Mouse (Mus musculus) midbrain, embryonic 14.5 days (tissue): ENCODE results near the gene Srebf1. TPM values are rescaled to one million over a fixed set of nuclear protein-coding genes. Genes with fewer than 3 reads are reported as not detected.

Experiments used
- ATAC-seq: fragments of 200-750 bp; cut with Nextera tagmentation; 2 replicates; pipeline ENCODE4 v1.8.0; 2017; ENCODE audit warnings: moderate number of reproducible peaks, moderate library complexity; ENCODE audit not compliant: low FRiP score, low TSS enrichment
- DNase-seq: peaks from one replicate; pipeline ENCODE4 v3.0.0-alpha.2; 2015
- H3K27ac ChIP-seq: fragments of 300-500 bp; sonication (generic); replicated peaks from 2 replicates; pipeline ENCODE4 v1.5.1; 2014; ENCODE audit warnings: mild to moderate bottlenecking, low read depth, low read length, moderate library complexity
- H3K27me3 ChIP-seq: fragments of 300-500 bp; sonication (generic); 2 replicates; pipeline ENCODE4 v1.6.1; 2014; ENCODE audit warnings: low read length, control low read depth, mixed read lengths; ENCODE audit not compliant: control insufficient read depth, insufficient read depth
- H3K36me3 ChIP-seq: fragments of 300-500 bp; sonication (generic); 2 replicates; pipeline ENCODE4 v1.6.1; 2014; ENCODE audit warnings: low read length, control low read depth; ENCODE audit not compliant: control insufficient read depth, insufficient read depth
- H3K4me1 ChIP-seq: fragments of 300-500 bp; sonication (generic); 2 replicates; pipeline ENCODE4 v1.6.1; 2014; ENCODE audit warnings: mild to moderate bottlenecking, antibody characterized with exemption, low read length, control low read depth; ENCODE audit not compliant: control insufficient read depth, insufficient read depth
- H3K4me2 ChIP-seq: fragments of 300-500 bp; sonication (generic); 2 replicates; pipeline ENCODE4 v1.6.1; 2014; ENCODE audit warnings: mild to moderate bottlenecking, low read length, moderate library complexity
- H3K4me3 ChIP-seq: fragments of 300-500 bp; sonication (generic); replicated peaks from 2 replicates; pipeline ENCODE4 v1.5.1; 2014; ENCODE audit warnings: low read depth, low read length
- H3K9ac ChIP-seq: fragments of 300-500 bp; sonication (generic); replicated peaks from 2 replicates; pipeline ENCODE4 v1.6.1; 2014; ENCODE audit warnings: mild to moderate bottlenecking, low read length, moderate library complexity
- H3K9me3 ChIP-seq: fragments of 300-500 bp; sonication (generic); 2 replicates; pipeline ENCODE4 v1.6.1; 2016; ENCODE audit warnings: low read length, control low read depth, mixed read lengths; ENCODE audit not compliant: control insufficient read depth
- WGBS: fragments of 180-500 bp; shearing (Covaris S2); extraction: QIAGEN DNeasy Blood & Tissue Kit; methylation state at CpG from one replicate; pipeline ENCODE4 v1.1.7; 2014; 5-methylcytosine and 5-hydroxymethylcytosine counted together
- polyA plus RNA-seq: library from polyadenylated mRNA; unstranded; fragments of >200 nt; fragmentation: Nextera tagmentation; extraction: Ambion mirVana; gene quantifications from 2 replicates; pipeline ENCODE4 v1.2.1, GENCODE M21; 2014

The Srebf1 gene
- polyA plus RNA-seq, 1 experiment from 2014 or later = 34.5 TPM

DNA sequence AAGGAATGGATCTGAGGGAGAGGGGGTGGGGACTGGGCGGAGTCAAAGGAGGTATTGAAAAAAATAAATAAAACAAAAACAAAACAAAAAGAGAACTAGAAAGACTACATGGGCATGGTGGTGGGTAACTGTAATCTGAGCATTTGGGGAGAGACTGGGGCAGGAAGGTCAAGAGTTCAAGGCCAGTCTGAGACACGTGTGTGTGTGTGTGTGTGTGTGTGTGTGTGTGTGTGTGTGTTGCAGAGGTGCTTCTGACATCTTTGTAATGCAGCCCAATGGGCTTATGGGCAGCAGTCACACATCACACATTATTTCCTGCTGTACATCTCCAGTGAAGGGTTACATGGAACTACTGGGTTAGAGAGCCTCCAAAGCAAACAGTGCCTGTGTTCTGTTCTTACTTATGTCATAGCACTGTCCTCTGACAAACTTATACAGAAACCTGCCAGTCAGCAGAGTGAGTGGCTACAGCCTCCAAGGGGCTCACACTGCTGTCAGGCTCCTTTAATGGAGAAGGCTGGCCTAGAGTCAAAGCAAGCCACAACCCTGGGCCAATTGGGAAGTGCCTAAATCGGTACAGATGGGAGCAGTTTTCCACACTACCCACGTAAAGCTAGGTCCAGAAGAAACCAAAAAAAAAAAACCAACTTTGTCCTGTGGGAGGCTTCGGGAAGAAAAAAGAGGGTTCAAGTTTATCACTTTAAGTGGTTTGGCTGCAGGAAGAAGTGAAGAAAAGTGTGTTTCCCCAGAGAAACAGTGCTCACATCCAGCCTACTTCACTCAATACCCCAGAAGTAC lies 25.6 kb upstream of the Srebf1 start:
- Histone ChIP-seq H3K27me3 (no peaks in the 10 kb centered on the region), H3K4me2 (no peak overlapping the region), H3K9me3 (no peaks in the 10 kb centered on the region), H3K27ac (peak overlapping the region; percentile 70), H3K4me3 (no peak overlapping the region), H3K9ac (no peak overlapping the region), H3K36me3 (peaks cover 24% of the 10 kb centered on the region), H3K4me1 (peaks cover 10% of the 10 kb centered on the region; the same call in 1 of the 2 replicates)
- no peak for DNase-seq
- WGBS = 52% methylated on average over 5 of the region's 5 CpGs
- no peak for ATAC-seq

DNA sequence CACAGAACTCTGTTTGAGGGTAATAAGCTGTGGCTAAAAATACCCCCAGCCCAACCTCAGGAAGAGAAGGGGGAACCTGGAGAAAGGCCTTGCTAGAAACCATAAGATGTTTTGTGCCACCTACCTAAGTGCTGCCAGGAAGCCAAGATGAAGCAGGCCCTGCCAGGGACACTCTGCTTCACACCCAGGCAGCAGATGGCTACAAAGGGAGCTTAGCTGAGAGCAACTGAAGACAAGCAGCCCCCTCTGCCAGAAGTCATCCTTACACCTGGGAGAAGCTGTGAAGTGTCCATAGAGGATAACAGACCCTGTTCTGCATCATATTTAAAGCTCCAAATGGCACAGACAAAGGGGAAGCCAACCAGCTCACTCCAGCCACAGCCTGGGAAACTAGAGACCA lies 23.7 kb upstream of the Srebf1 start:
- ATAC-seq (no peak), DNase-seq (no peak)
- no peak overlapping the region for H3K4me3 ChIP-seq
- no peak overlapping the region for H3K9ac ChIP-seq
- peaks cover 31% of the 10 kb centered on the region for H3K36me3 ChIP-seq
- peaks cover 10% of the 10 kb centered on the region; the same call in 1 of the 2 replicates for H3K4me1 ChIP-seq
- no peaks in the 10 kb centered on the region for H3K9me3 ChIP-seq
- no peak overlapping the region for H3K4me2 ChIP-seq
- H3K27ac ChIP-seq = 0 out of 2 replicates have a peak overlapping the region, but pooled peaks have one; percentile 14
- H3K27me3 ChIP-seq = no peaks in the 10 kb centered on the region

- DNase-seq (no peak), ATAC-seq (no peak)
- H3K27ac ChIP-seq = no peak overlapping the region
- WGBS = 69% methylated on average over 11 of the region's 11 CpGs
- no peaks in the 10 kb centered on the region for H3K27me3 ChIP-seq
- no peaks in the 10 kb centered on the region for H3K9me3 ChIP-seq
- peaks cover 42% of the 10 kb centered on the region for H3K36me3 ChIP-seq
- no peak overlapping the region for H3K4me3 ChIP-seq
- H3K4me1 ChIP-seq = peaks cover 10% of the 10 kb centered on the region; the same call in 1 of the 2 replicates
- H3K4me2 ChIP-seq = no peak overlapping the region
- no peak overlapping the region for H3K9ac ChIP-seq
These were observed 22.2 kb upstream of the Srebf1 start for GRCm38 (mm10) chr11:60244503-60245143.

DNA sequence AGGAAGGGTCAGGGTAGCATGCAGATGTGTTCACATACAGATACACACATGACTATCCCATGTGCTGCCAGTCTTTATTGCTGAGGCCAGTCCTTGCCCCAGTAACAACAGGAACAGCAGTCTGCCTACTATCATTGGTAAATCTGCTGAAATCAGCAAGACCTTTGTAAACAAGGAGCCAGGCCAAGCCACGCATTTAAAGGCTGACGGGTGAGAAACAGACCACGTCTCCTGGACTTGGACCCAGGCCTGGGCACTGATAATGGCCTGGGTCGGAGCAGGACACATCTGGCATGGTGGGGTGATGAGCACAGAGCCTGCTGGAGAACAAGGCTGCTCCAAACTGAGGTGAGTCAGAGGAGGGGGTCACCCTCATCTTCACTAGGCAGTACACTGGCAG lies 18.1 kb upstream of the Srebf1 start:
- peaks cover 56% of the 10 kb centered on the region for H3K36me3 ChIP-seq
- H3K4me3 ChIP-seq = no peak overlapping the region
- H3K9me3 ChIP-seq = no peaks in the 10 kb centered on the region
- ATAC-seq = no peak
- DNase-seq = no peak
- H3K27me3 ChIP-seq = no peaks in the 10 kb centered on the region
- H3K4me2 ChIP-seq = no peak overlapping the region
- WGBS = 92% methylated on average over 4 of the region's 4 CpGs
- H3K9ac ChIP-seq = no peak overlapping the region
- H3K4me1 ChIP-seq = no peaks in the 10 kb centered on the region
- H3K27ac ChIP-seq = no peak overlapping the region

GRCm38 (mm10) chr11:60235351-60235750 lies 13.0 kb upstream of the Srebf1 start:
- H3K9ac ChIP-seq = no peak overlapping the region
- no peak for DNase-seq
- H3K4me2 ChIP-seq = no peak overlapping the region
- no peaks in the 10 kb centered on the region for H3K9me3 ChIP-seq
- ATAC-seq = no peak
- H3K4me1 ChIP-seq = no peaks in the 10 kb centered on the region
- H3K27me3 ChIP-seq = no peaks in the 10 kb centered on the region
- no peak overlapping the region for H3K27ac ChIP-seq
- peaks cover 25% of the 10 kb centered on the region for H3K36me3 ChIP-seq
- no peak overlapping the region for H3K4me3 ChIP-seq
- WGBS = 89% methylated on average over 5 of the region's 5 CpGs

DNA sequence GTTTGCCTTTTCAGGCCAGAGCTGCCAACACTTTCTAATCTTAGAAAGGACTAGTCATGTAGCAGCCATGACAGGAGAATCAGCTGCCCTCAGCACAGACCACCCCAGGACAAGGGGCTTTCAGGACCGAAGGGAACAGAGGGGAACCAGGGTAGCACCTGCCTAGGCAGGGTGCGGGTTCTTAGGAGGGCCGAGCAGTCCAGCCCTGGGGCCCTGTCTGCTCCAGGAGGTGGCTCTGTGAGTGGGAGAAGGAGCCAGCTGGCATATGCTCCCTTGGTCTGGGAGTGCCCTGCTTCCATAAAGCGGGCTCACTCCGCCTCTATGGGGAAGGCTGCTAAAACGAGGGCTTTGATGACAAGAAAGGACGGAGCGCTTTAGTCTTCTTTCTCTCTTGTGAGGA lies 10.9 kb upstream of the Srebf1 start:
- H3K4me2 ChIP-seq = no peak overlapping the region
- no peak overlapping the region for H3K4me3 ChIP-seq
- 58% methylated on average over 8 of the region's 8 CpGs for WGBS
- no peak for ATAC-seq
- peaks cover 31% of the 10 kb centered on the region for H3K36me3 ChIP-seq
- H3K9ac ChIP-seq = no peak overlapping the region
- peak overlapping the region; percentile 63 for H3K27ac ChIP-seq
- H3K4me1 ChIP-seq = no peaks in the 10 kb centered on the region
- no peaks in the 10 kb centered on the region for H3K9me3 ChIP-seq
- no peak for DNase-seq
- no peaks in the 10 kb centered on the region for H3K27me3 ChIP-seq

GRCm38 (mm10) chr11:60232441-60233058 lies 10.2 kb upstream of the Srebf1 start:
- no peak overlapping the region for H3K9ac ChIP-seq
- H3K4me2 ChIP-seq = no peak overlapping the region
- no peak for ATAC-seq
- 81% methylated on average over 14 of the region's 14 CpGs for WGBS
- H3K4me3 ChIP-seq = no peak overlapping the region
- H3K4me1 ChIP-seq = no peaks in the 10 kb centered on the region
- no peak for DNase-seq
- no peak overlapping the region for H3K27ac ChIP-seq
- H3K27me3 ChIP-seq = no peaks in the 10 kb centered on the region
- H3K9me3 ChIP-seq = no peaks in the 10 kb centered on the region
- H3K36me3 ChIP-seq = peaks cover 32% of the 10 kb centered on the region

GRCm38 (mm10) chr11:60231951-60232350 lies 9.6 kb upstream of the Srebf1 start:
- 42% methylated on average over 4 of the region's 4 CpGs for WGBS
- ATAC-seq (no peak), DNase-seq (no peak)
- no peak overlapping the region for H3K4me2 ChIP-seq
- no peak overlapping the region for H3K9ac ChIP-seq
- H3K4me3 ChIP-seq = no peak overlapping the region
- no peak overlapping the region for H3K27ac ChIP-seq
- H3K9me3 ChIP-seq = no peaks in the 10 kb centered on the region
- H3K36me3 ChIP-seq = peaks cover 30% of the 10 kb centered on the region
- no peaks in the 10 kb centered on the region for H3K27me3 ChIP-seq
- no peaks in the 10 kb centered on the region for H3K4me1 ChIP-seq
